Mouse (Mus musculus) CH12.LX (cell line): ENCODE measurements around the gene Gba2. TPM values are rescaled to one million over a fixed set of nuclear protein-coding genes. Genes with fewer than 3 reads are reported as not detected.
"Not testable (repeated sequence)": the region's sequence is repeated elsewhere in the genome, so short reads cannot be mapped to it uniquely, and the experiment has no call there.

Source experiments
- DNase-seq: peaks from one replicate; pipeline ENCODE4 v3.0.0-alpha.2; 2013; ENCODE audit errors: extremely low read depth
- H3K27ac ChIP-seq: 2 replicates; pipeline ENCODE4 v1.5.1; 2012; ENCODE audit warnings: low read depth, mild to moderate bottlenecking, control low read depth, moderate library complexity; ENCODE audit not compliant: insufficient read depth
- H3K27me3 ChIP-seq: replicated peaks from 2 replicates; pipeline ENCODE3; 2012; ENCODE audit warnings: inconsistent platforms
- H3K36me3 ChIP-seq, 2 experiments: replicated peaks in 1 of 2; 2 replicates each; pipeline versions ENCODE3 to v1.6.1; 2012; ENCODE audit warnings: inconsistent platforms in 1 of 2, low read length in 1 of 2, mild to moderate bottlenecking in 1 of 2, mixed read lengths in 1 of 2, moderate library complexity in 1 of 2; ENCODE audit not compliant: control insufficient read depth in 1 of 2, insufficient read depth in 1 of 2
- H3K4me1 ChIP-seq, 2 experiments: 2 replicates each; pipeline ENCODE4 v1.6.1; 2012; ENCODE audit warnings: inconsistent platforms in 1 of 2, moderate library complexity in 1 of 2; ENCODE audit not compliant: insufficient read depth in 2 of 2, control insufficient read depth in 1 of 2
- H3K4me2 ChIP-seq: 2 replicates; pipeline ENCODE4 v1.6.1; 2012; ENCODE audit warnings: low read depth, mild to moderate bottlenecking, control low read depth; ENCODE audit not compliant: poor library complexity, insufficient read depth, severe bottlenecking
- H3K4me3 ChIP-seq, 3 experiments: fragments of 150-350 bp in 1 of 3; sonication (generic) in 1 of 3; replicated peaks in 1 of 3; 2 replicates each; pipeline versions ENCODE3 to v1.5.1; 2011 to 2012; ENCODE audit warnings: low read depth in 2 of 3, low read length in 2 of 3, mild to moderate bottlenecking in 2 of 3, moderate library complexity in 2 of 3, control low read depth in 1 of 3, improper control_type of control experiment in 1 of 3, inconsistent platforms in 1 of 3, mixed read lengths in 1 of 3; ENCODE audit not compliant: poor library complexity in 1 of 3
- H3K79me2 ChIP-seq: replicated peaks from 2 replicates; pipeline ENCODE4 v1.6.1; 2012; ENCODE audit warnings: mild to moderate bottlenecking, moderate library complexity; ENCODE audit not compliant: control insufficient read depth, poor library complexity, insufficient read depth, severe bottlenecking; ENCODE audit errors: extremely low read depth
- H3K9ac ChIP-seq: 2 replicates; pipeline ENCODE4 v1.6.1; 2012; ENCODE audit warnings: low read depth, mild to moderate bottlenecking, control low read depth, moderate library complexity; ENCODE audit not compliant: insufficient read depth
- H3K9me3 ChIP-seq: replicated peaks from 2 replicates; pipeline ENCODE3; 2012; ENCODE audit warnings: low read length, inconsistent platforms, mixed read lengths
- E2F4 ChIP-seq: IDR thresholded peaks from 2 replicates; pipeline ENCODE4 v1.6.1; 2011; ENCODE audit warnings: low read depth, low read length, improper control_type of control experiment; ENCODE audit not compliant: insufficient replicate concordance
- EP300 ChIP-seq: IDR thresholded peaks from 2 replicates; pipeline ENCODE4 v1.6.1; 2011; ENCODE audit warnings: low read length, improper control_type of control experiment
- HCFC1 ChIP-seq: IDR thresholded peaks from 2 replicates; pipeline ENCODE4 v1.6.1; 2012; ENCODE audit warnings: low read depth, mild to moderate bottlenecking, inconsistent platforms, low read length, improper control_type of control experiment
- JUN ChIP-seq: IDR thresholded peaks from 2 replicates; pipeline ENCODE4 v1.6.1; 2011; ENCODE audit warnings: low read depth, mild to moderate bottlenecking, low read length, improper control_type of control experiment, moderate library complexity; ENCODE audit not compliant: insufficient read depth
- JUND ChIP-seq: conservative IDR thresholded peaks from 2 replicates; pipeline ENCODE4 v1.6.1; 2011; ENCODE audit warnings: low read depth, low read length, improper control_type of control experiment
- KAT2A ChIP-seq: IDR thresholded peaks from 2 replicates; pipeline ENCODE4 v1.6.1; 2012; ENCODE audit warnings: low read length, improper control_type of control experiment, inconsistent platforms; ENCODE audit not compliant: insufficient replicate concordance
- MAFK ChIP-seq: IDR thresholded peaks from 2 replicates; pipeline ENCODE4 v1.6.1; 2011; ENCODE audit warnings: low read length, improper control_type of control experiment; ENCODE audit not compliant: insufficient replicate concordance
- MXI1 ChIP-seq: IDR thresholded peaks from 2 replicates; pipeline ENCODE4 v1.6.1; 2011; ENCODE audit warnings: mild to moderate bottlenecking, low read depth, low read length, improper control_type of control experiment
- MYC ChIP-seq: IDR thresholded peaks from 2 replicates; pipeline ENCODE4 v1.6.1; 2011; ENCODE audit warnings: low read depth, mild to moderate bottlenecking, improper control_type of control experiment, low read length
- NELFE ChIP-seq: IDR thresholded peaks from 2 replicates; pipeline ENCODE4 v1.6.1; 2011; ENCODE audit warnings: low read depth, low read length, improper control_type of control experiment
- NRF1 ChIP-seq: IDR thresholded peaks from 2 replicates; pipeline ENCODE4 v1.6.1; 2014; ENCODE audit warnings: low read depth, mild to moderate bottlenecking, inconsistent platforms, low read length, improper control_type of control experiment, moderate library complexity
- PAX5 ChIP-seq: IDR thresholded peaks from 2 replicates; pipeline ENCODE4 v1.6.1; 2012; ENCODE audit warnings: low read length, inconsistent platforms, mixed read lengths
- RAD21 ChIP-seq: IDR thresholded peaks from 2 replicates; pipeline ENCODE4 v1.6.1; 2011; ENCODE audit warnings: low read depth, mild to moderate bottlenecking, low read length, improper control_type of control experiment, moderate library complexity
- SIN3A ChIP-seq: IDR thresholded peaks from 2 replicates; pipeline ENCODE4 v1.6.1; 2012; ENCODE audit warnings: low read length, improper control_type of control experiment, inconsistent platforms
- SMC3 ChIP-seq: IDR thresholded peaks from 2 replicates; pipeline ENCODE4 v1.6.1; 2011; ENCODE audit warnings: low read depth, low read length, improper control_type of control experiment
- TBP ChIP-seq: conservative IDR thresholded peaks from 2 replicates; pipeline ENCODE4 v1.6.1; 2011; ENCODE audit warnings: low read depth, low read length, improper control_type of control experiment
- dilution Hi-C: fragments of 300-500 bp; cut with MboI; formaldehyde crosslinking; loops from 2 replicates; pipeline ENCODE4 v1.14.3; 2020; ENCODE audit warnings: low sequenced_read_pairs; ENCODE audit not compliant: extremely low pct_unique_long_range_greater_than_20kb, extremely low pct_ligation_motif_present
- in situ Hi-C: fragments of 300-500 bp; cut with MboI; formaldehyde crosslinking; loops from 3 replicates; pipeline ENCODE4 v1.14.3; 2019; ENCODE audit warnings: low sequenced_read_pairs, low pct_ligation_motif_present, low pct_unique_long_range_greater_than_20kb, mixed read lengths
- polyA plus RNA-seq: library from polyadenylated mRNA; unstranded; fragments of >175 nt; gene quantifications from 2 replicates; pipeline ENCODE4 v1.2.1, GENCODE M21; 2012; ENCODE audit warnings: low read depth; ENCODE audit not compliant: insufficient read length
- total RNA-seq, 2 experiments: library from RNA; depleted of rRNA; stranded (reverse); fragments of 300-350 nt in 1 of 2; fragments of >200 nt in 1 of 2; gene quantifications; 2 replicates each; pipeline ENCODE4 v1.2.3; 2012 to 2014

The Gba2 gene
- total and polyA plus RNA-seq, 3 experiments: 3.2 to 11.2 (median 4.1) TPM

DNA sequence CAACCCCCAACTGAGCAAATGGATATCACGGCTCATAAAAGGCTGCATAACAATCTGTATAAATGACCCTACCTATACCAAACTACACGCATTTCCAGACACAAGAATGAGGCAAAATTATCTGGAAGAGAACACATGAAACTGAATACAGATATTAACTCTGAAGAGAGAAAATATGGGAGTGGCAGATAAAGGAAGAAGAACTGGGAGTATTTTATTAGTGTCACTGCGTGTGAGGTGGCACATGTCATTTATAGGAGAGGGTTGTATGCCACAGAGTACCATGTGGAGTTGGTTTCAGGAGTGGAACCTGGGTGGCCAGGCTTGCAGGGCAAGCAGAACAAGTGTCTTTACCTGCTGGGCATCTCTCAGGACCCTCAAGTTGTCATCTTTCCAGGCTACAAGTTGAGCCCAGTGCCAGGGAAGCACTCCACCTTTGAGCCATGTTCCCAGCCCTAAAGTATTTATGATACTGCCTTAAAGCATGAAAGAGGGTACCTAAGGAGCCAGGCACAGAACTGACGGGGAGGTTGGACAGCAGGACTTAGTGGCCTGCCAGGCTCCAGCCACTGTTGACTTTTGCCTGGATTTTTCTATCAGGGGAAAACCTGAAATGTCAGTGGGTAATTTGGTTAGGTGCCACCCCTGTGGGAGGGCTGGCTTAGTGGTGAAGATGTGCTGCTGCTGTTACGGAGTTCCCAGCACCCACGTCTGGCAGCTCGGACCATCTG, 20.1 kb upstream of the Gba2 start:
- Histone ChIP-seq H3K4me1 (no peaks in the 10 kb centered on the region), H3K4me2 (no peak overlapping the region), H3K27me3 (peaks cover 4% of the 10 kb centered on the region), H3K9me3 (no peaks in the 10 kb centered on the region), H3K36me3 (no peaks in the 10 kb centered on the region), H3K27ac (no peak overlapping the region), H3K9ac (no peak overlapping the region), H3K79me2 (no peaks in the 10 kb centered on the region), H3K4me3 (no peak overlapping the region)
- TF ChIP-seq MAFK (no peak), KAT2A (no peak), MYC (no peak), RAD21 (no peak), TBP (no peak), E2F4 (no peak), NELFE (no peak), SMC3 (no peak), EP300 (no peak), PAX5 (no peak), SIN3A (no peak), NRF1 (no peak), JUND (no peak), MXI1 (no peak)
- DNase-seq: no peak
- dilution Hi-C loops: no loop called here
- in situ Hi-C loops: no loop called here

DNA sequence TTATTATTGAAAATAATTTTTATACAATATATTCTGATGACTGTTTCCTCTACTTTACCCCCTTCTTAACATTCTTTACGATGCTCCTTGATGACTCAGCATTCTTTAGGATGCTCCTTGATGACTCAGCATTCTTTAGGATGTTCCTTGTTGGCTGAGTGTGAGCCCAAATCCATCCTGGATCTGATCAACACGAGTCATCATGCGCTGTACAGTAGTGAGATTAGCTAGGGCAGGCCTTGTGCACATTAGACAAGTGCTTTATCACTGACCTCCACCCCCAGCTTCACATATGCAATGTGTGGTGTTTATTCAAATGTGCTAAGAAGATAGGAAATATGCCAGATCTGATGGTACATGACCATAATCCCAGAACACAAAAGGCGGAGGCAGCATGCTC, 19.5 kb upstream of the Gba2 start:
- in situ Hi-C loops: no loop called here
- H3K9ac ChIP-seq: no peak overlapping the region
- H3K27ac ChIP-seq: no peak overlapping the region
- TF ChIP-seq MAFK: peak; percentile 85
- TF ChIP-seq HCFC1: no peak
- TF ChIP-seq JUN: no peak
- H3K79me2 ChIP-seq: no peaks in the 10 kb centered on the region
- no peak overlapping the region for H3K4me3 ChIP-seq
- DNase-seq: no peak
- no peaks in the 10 kb centered on the region for H3K9me3 ChIP-seq
- H3K27me3 ChIP-seq: peaks cover 4% of the 10 kb centered on the region
- H3K36me3 ChIP-seq: no peaks in the 10 kb centered on the region
- dilution Hi-C loops: no loop called here
- H3K4me2 ChIP-seq: no peak overlapping the region
- H3K4me1 ChIP-seq: no peaks in the 10 kb centered on the region

DNA sequence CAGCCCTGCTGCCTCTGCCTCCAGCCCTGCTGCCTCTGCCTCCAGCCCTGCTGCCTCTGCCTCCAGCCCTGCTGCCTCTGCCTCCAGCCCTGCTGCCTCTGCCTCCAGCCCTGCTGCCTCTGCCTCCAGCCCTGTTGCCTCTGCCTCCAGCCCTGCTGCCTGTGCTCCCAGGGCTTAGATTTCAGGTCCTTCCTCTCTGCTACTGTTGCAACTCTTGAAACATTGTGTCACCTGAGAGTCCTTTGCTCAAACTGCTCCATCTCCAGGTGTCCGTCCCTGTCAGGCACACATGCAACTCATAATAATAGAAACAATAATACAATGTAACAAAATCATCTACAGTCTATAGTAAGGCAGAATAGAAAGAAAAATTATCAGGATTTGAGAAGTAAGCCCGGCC, 17.9 kb upstream of the Gba2 start:
- H3K36me3 ChIP-seq, H3K9ac ChIP-seq, H3K79me2 ChIP-seq, DNase-seq, in situ Hi-C loops, dilution Hi-C loops, H3K9me3 ChIP-seq, H3K4me3 ChIP-seq, H3K27me3 ChIP-seq, H3K27ac ChIP-seq, H3K4me2 ChIP-seq, H3K4me1 ChIP-seq: not testable (repeated sequence)
